ENCODE assay signal across 10 mouse cellular contexts in the genomic region with DNA sequence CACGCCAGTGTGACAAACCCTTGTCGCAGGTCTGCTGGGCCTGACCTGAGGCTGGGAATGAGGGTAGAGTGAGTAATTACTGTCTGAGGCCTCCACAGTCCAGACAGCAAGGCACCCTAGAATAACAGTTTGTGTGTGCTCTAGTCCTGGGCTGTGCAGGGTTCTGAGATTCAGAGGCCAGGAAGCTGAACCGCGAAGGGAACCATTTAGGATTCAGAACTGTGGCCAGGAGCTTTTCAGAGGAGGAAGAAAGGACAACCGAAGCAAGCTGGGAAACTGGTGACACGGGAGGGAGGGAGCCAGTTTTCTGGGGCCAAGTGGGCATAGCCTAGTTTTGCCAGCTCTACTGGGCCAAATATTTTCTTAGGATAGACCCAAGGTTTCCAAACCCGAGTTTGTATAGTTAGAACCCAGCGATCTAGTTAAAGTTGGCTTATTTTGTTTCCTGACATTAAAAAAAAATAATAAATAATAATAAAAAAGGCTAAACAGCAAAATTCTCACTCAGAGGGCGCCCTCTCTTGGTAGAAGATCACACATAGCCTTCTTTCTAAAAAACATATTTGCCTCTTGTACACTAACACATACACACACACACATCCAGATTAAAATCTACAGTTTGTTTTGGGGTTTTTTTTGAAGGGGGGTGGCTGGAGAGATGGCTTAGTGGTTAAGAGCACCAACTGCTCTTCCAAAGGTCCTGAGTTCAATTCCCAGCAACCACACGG. TPM values are rescaled to one million over a fixed set of nuclear protein-coding genes. Genes with fewer than 3 reads are reported as not detected.
DNase-seq lines count a peak whose midpoint lies in the region; TF ChIP-seq lines count a peak whose summit lies in the region.
"Had no signal": no experiment of that assay in that cellular context is flagged by ENCODE, and none has a peak within 500 bp of the region (broad histone marks: within the 10 kb centered on the region; RNA-seq: fewer than 3 reads in every experiment).

No protein-coding gene starts in this region.

- H3K27ac ChIP-seq in CH12.LX (ENCODE audit: insufficient read depth, low read depth), result no peak overlapping the region
- no peak overlapping the region for H3K27ac ChIP-seq in embryonic facial prominence, embryonic 10.5 days (replicated peaks)
- H3K27ac ChIP-seq in midbrain, embryonic 10.5 days (replicated peaks), result no peak overlapping the region
- H3K27ac ChIP-seq: limb, embryonic 13.5 days had no signal

- H3K4me3 ChIP-seq in CH12.LX (replicated peaks in 1 of 3; ENCODE audit: low read depth in 2 of 3, low read length in 2 of 3, poor library complexity in 1 of 3), result no peak overlapping the region
- no peak overlapping the region for H3K4me3 ChIP-seq in embryonic facial prominence, embryonic 10.5 days
- H3K4me3 ChIP-seq in midbrain, embryonic 10.5 days, result no peak overlapping the region
- H3K4me3 ChIP-seq: limb, embryonic 13.5 days; neural tube, embryonic 13.5 days had no signal

- TF ChIP-seq POLR2A in CH12.LX (IDR thresholded peaks at IDR 0.05; ENCODE audit: low read depth, low read length), result no peak

- 82% methylated on average over 10 of the region's 10 CpGs for WGBS in embryonic facial prominence, embryonic 10.5 days
- 89% methylated on average over 10 of the region's 10 CpGs for WGBS in midbrain, embryonic 10.5 days

- dilution Hi-C loops in CH12.LX (cut with MboI; ENCODE audit: extremely low pct_ligation_motif_present, extremely low pct_unique_long_range_greater_than_20kb, low sequenced_read_pairs), result no loop called here

- H3K4me2 ChIP-seq in CH12.LX (ENCODE audit: insufficient read depth, low read depth, poor library complexity, severe bottlenecking), result no peak overlapping the region

- peaks cover 0 to 13% of the 10 kb centered on the region in 2 experiments; a peak in 2 of 4 replicates for H3K4me1 ChIP-seq in CH12.LX (ENCODE audit: control insufficient read depth in 1 of 2, insufficient read depth in 2 of 2)
- H3K4me1 ChIP-seq in embryonic facial prominence, embryonic 10.5 days, result peaks cover 6% of the 10 kb centered on the region; the same call in 1 of the 2 replicates
- H3K4me1 ChIP-seq in midbrain, embryonic 10.5 days, result no peaks in the 10 kb centered on the region
- H3K4me1 ChIP-seq: limb, embryonic 13.5 days had no signal

- intact Hi-C loops in heart, postnatal 36 days (cut with DNase I), result loop anchor here (1.0 kb wide), 2 partner anchors 130 to 149 kb away; no protein-coding TSS in a partner anchor

- TF ChIP-seq CTCF in CH12.LX (conservative IDR thresholded peaks at IDR 0.05 in 1 of 2, IDR thresholded peaks at IDR 0.05 in 1 of 2; ENCODE audit: low read depth in 2 of 2, low read length in 2 of 2), result peak in 1 of 2 experiments; percentile 43; a peak in 2 of 4 replicates

- peak; percentile 15 for DNase-seq in embryo, embryonic 10.5 days (ENCODE audit: low spot score)
- DNase-seq in embryo, embryonic 10 days (ENCODE audit: low spot score), result no peak
- DNase-seq in layer of hippocampus, adult 11-12 months (ENCODE audit: low spot score), result peak; percentile 21
- no peak for DNase-seq in layer of hippocampus, adult 9-10 months (ENCODE audit: low spot score)
- DNase-seq in CH12.LX (ENCODE audit: extremely low read depth), result no peak
- DNase-seq in heart, postnatal 36 days, result peak; percentile 10 to 14
- DNase-seq in embryonic facial prominence, embryonic 10.5 days (ENCODE audit: low spot score), result no peak
- no peak for DNase-seq in midbrain, embryonic 10.5 days (ENCODE audit: low spot score)

- TF ChIP-seq EP300 in CH12.LX (IDR thresholded peaks at IDR 0.05; ENCODE audit: low read length), result no peak

- H3K27me3 ChIP-seq in CH12.LX (replicated peaks), result no peaks in the 10 kb centered on the region
- H3K27me3 ChIP-seq in embryonic facial prominence, embryonic 10.5 days (replicated peaks; ENCODE audit: low read depth, poor library complexity, severe bottlenecking), result no peaks in the 10 kb centered on the region; the same call in 1 of the 2 replicates
- H3K27me3 ChIP-seq in midbrain, embryonic 10.5 days (ENCODE audit: low read depth, poor library complexity, severe bottlenecking), result 0 out of 2 replicates have a peak, but pooled peaks cover 4% of the 10 kb centered on the region
- H3K27me3 ChIP-seq: limb, embryonic 13.5 days had no signal

- in situ Hi-C loops in CH12.LX (cut with MboI; ENCODE audit: low pct_ligation_motif_present, low pct_unique_long_range_greater_than_20kb, low sequenced_read_pairs), result loop anchor here (5.0 to 25.0 kb wide), 3 partner anchors 181 to 631 kb away; no protein-coding TSS in a partner anchor

- no peaks in the 10 kb centered on the region for H3K36me3 ChIP-seq in CH12.LX (replicated peaks in 1 of 2; ENCODE audit: control insufficient read depth in 1 of 2, insufficient read depth in 1 of 2, low read length in 1 of 2)
- H3K36me3 ChIP-seq in embryonic facial prominence, embryonic 10.5 days (replicated peaks), result no peaks in the 10 kb centered on the region
- H3K36me3 ChIP-seq in midbrain, embryonic 10.5 days, result no peaks in the 10 kb centered on the region
- H3K36me3 ChIP-seq: limb, embryonic 13.5 days; neural tube, embryonic 13.5 days had no signal

- TF ChIP-seq RAD21 in CH12.LX (IDR thresholded peaks at IDR 0.05; ENCODE audit: low read depth, low read length), result peak; percentile 5; the same call in 1 of the 2 replicates

- H3K9me3 ChIP-seq in CH12.LX (replicated peaks; ENCODE audit: low read length), result no peaks in the 10 kb centered on the region
- no peaks in the 10 kb centered on the region for H3K9me3 ChIP-seq in embryonic facial prominence, embryonic 10.5 days
- H3K9me3 ChIP-seq in midbrain, embryonic 10.5 days (replicated peaks), result no peaks in the 10 kb centered on the region
- H3K9me3 ChIP-seq: limb, embryonic 13.5 days; neural tube, embryonic 13.5 days had no signal

- H3K79me2 ChIP-seq in CH12.LX (replicated peaks; ENCODE audit: control insufficient read depth, extremely low read depth, insufficient read depth, poor library complexity, severe bottlenecking), result no peaks in the 10 kb centered on the region

- H3K9ac ChIP-seq in CH12.LX (ENCODE audit: insufficient read depth, low read depth), result no peak overlapping the region
- H3K9ac ChIP-seq: limb, embryonic 13.5 days had no signal

TF ChIP-seq in CH12.LX, 34 proteins besides CTCF, POLR2A, EP300 and RAD21:
- TF ChIP-seq GABPA (IDR thresholded peaks at IDR 0.05; ENCODE audit: insufficient replicate concordance, low read depth, low read length), result no peak
- peak; percentile 21 for TF ChIP-seq SMC3 (IDR thresholded peaks at IDR 0.05; ENCODE audit: low read depth, low read length)
- no peak for TF ChIP-seq MAX (IDR thresholded peaks at IDR 0.05; ENCODE audit: low read length)
- TF ChIP-seq ZMIZ1 (IDR thresholded peaks at IDR 0.05; ENCODE audit: low read depth, low read length), result no peak
- TF ChIP-seq SIN3A (IDR thresholded peaks at IDR 0.05; ENCODE audit: low read length), result no peak
- no peak for TF ChIP-seq IRF4 (IDR thresholded peaks at IDR 0.05; ENCODE audit: low read depth, low read length)
- TF ChIP-seq KAT2A (IDR thresholded peaks at IDR 0.05; ENCODE audit: insufficient replicate concordance, low read length), result no peak
- TF ChIP-seq ELF1 (IDR thresholded peaks at IDR 0.05; ENCODE audit: low read depth, low read length), result no peak

RNA-seq across cellular contexts. Expression of a gene that starts 19.0 kb away (rescaled TPM):
- 3.0 and 4.4 TPM in 2 replicates for total RNA-seq in CH12.LX (2012; rRNA removed)
- 9.4 and 9.9 TPM in 2 replicates for total RNA-seq in CH12.LX (2014; rRNA removed)
- polyA plus RNA-seq in CH12.LX (2012; ENCODE audit: insufficient read length, low read depth), result 14.7 and 15.9 TPM in 2 replicates
- total RNA-seq in heart, postnatal 36 days (2021), result 1 to 10 TPM; 8.6 to 9.6 TPM
- 14.4 and 14.6 TPM in 2 replicates for polyA plus RNA-seq in embryonic facial prominence, embryonic 10.5 days (2016; fragmentation: Nextera tagmentation; extraction: Ambion mirVana)
- 15.4 TPM in 2 replicates for polyA plus RNA-seq in midbrain, embryonic 10.5 days (2016; fragmentation: Nextera tagmentation; extraction: Ambion mirVana)

Comparison
In these comparisons a context has a peak if more than half of its experiments do, and no peak if none do; other contexts are left out.
1. DNase-seq: peak in embryo, embryonic 10.5 days (single experiment), layer of hippocampus, adult 11-12 months (single experiment) and heart, postnatal 36 days (2 of 2); none in embryo, embryonic 10 days (single experiment), layer of hippocampus, adult 9-10 months (single experiment), CH12.LX (single experiment), embryonic facial prominence, embryonic 10.5 days (single experiment) and midbrain, embryonic 10.5 days (single experiment).